Mouse (Mus musculus): ENCODE results near the gene Adamtsl2. TPM values are rescaled to one million over a fixed set of nuclear protein-coding genes. Genes with fewer than 3 reads are reported as not detected.
A peak's percentile ranks its signal among the peaks of the same experiment; 100 is the strongest.

Adamtsl2 gene
- polyA plus RNA-seq, 1 experiment = 3.1 TPM

GRCm38 (mm10) chr2:27073407-27073806 lies 5.8 kb upstream of the Adamtsl2 start:
- Histone ChIP-seq H3K36me3 (ENCODE audit: control insufficient read depth, insufficient read depth, low read length) (no peaks in the 10 kb centered on the region), H3K27ac (ENCODE audit: control insufficient read depth, insufficient read depth, low read depth, low read length) (no peak overlapping the region), H3K27me3 (ENCODE audit: control insufficient read depth, insufficient read depth, low read length) (no peaks in the 10 kb centered on the region), H3K4me1 (ENCODE audit: control insufficient read depth, insufficient read depth, low read length) (peaks cover 13% of the 10 kb centered on the region), H3K4me3 (ENCODE audit: control insufficient read depth, low read depth, low read length) (no peak overlapping the region)
- TF ChIP-seq CTCF (IDR thresholded peaks at IDR 0.05; ENCODE audit: control insufficient read depth, insufficient read depth, insufficient replicate concordance, low read depth, low read length) = no peak
- TF ChIP-seq POLR2A (IDR thresholded peaks at IDR 0.05; ENCODE audit: control insufficient read depth, low read depth, low read length) = no peak

GRCm38 (mm10) chr2:27074804-27075203 lies 4.4 kb upstream of the Adamtsl2 start:
- Histone ChIP-seq H3K27ac (ENCODE audit: control insufficient read depth, insufficient read depth, low read depth, low read length) (no peak overlapping the region), H3K4me1 (ENCODE audit: control insufficient read depth, insufficient read depth, low read length) (peaks cover 11% of the 10 kb centered on the region), H3K4me3 (ENCODE audit: control insufficient read depth, low read depth, low read length) (no peak overlapping the region), H3K27me3 (ENCODE audit: control insufficient read depth, insufficient read depth, low read length) (no peaks in the 10 kb centered on the region), H3K36me3 (ENCODE audit: control insufficient read depth, insufficient read depth, low read length) (no peaks in the 10 kb centered on the region)
- TF ChIP-seq CTCF (IDR thresholded peaks at IDR 0.05; ENCODE audit: control insufficient read depth, insufficient read depth, insufficient replicate concordance, low read depth, low read length) (no peak), POLR2A (IDR thresholded peaks at IDR 0.05; ENCODE audit: control insufficient read depth, low read depth, low read length) (no peak)

GRCm38 (mm10) chr2:27075485-27075884 lies 3.7 kb upstream of the Adamtsl2 start:
- no peak for TF ChIP-seq POLR2A (IDR thresholded peaks at IDR 0.05; ENCODE audit: control insufficient read depth, low read depth, low read length)
- TF ChIP-seq CTCF (IDR thresholded peaks at IDR 0.05; ENCODE audit: control insufficient read depth, insufficient read depth, insufficient replicate concordance, low read depth, low read length) = peak; percentile 52; the same call in 1 of the 2 replicates
- no peak overlapping the region for H3K4me3 ChIP-seq (ENCODE audit: control insufficient read depth, low read depth, low read length)
- H3K36me3 ChIP-seq (ENCODE audit: control insufficient read depth, insufficient read depth, low read length) = no peaks in the 10 kb centered on the region
- no peaks in the 10 kb centered on the region for H3K27me3 ChIP-seq (ENCODE audit: control insufficient read depth, insufficient read depth, low read length)
- H3K4me1 ChIP-seq (ENCODE audit: control insufficient read depth, insufficient read depth, low read length) = peaks cover 11% of the 10 kb centered on the region
- no peak overlapping the region for H3K27ac ChIP-seq (ENCODE audit: control insufficient read depth, insufficient read depth, low read depth, low read length)

- no peak overlapping the region for H3K27ac ChIP-seq (ENCODE audit: control insufficient read depth, insufficient read depth, low read depth, low read length)
- H3K4me1 ChIP-seq (ENCODE audit: control insufficient read depth, insufficient read depth, low read length) = peaks cover 6% of the 10 kb centered on the region
- H3K36me3 ChIP-seq (ENCODE audit: control insufficient read depth, insufficient read depth, low read length) = no peaks in the 10 kb centered on the region
- no peaks in the 10 kb centered on the region for H3K27me3 ChIP-seq (ENCODE audit: control insufficient read depth, insufficient read depth, low read length)
- H3K4me3 ChIP-seq (ENCODE audit: control insufficient read depth, low read depth, low read length) = no peak overlapping the region
- TF ChIP-seq POLR2A (IDR thresholded peaks at IDR 0.05; ENCODE audit: control insufficient read depth, low read depth, low read length) = no peak
- TF ChIP-seq CTCF (IDR thresholded peaks at IDR 0.05; ENCODE audit: control insufficient read depth, insufficient read depth, insufficient replicate concordance, low read depth, low read length) = no peak
Observed at GRCm38 (mm10) chr2:27077655-27078244, 1.4 kb upstream of the Adamtsl2 start.

GRCm38 (mm10) chr2:27078312-27078711 lies 867 bp upstream of the Adamtsl2 start:
- Histone ChIP-seq H3K27ac (ENCODE audit: control insufficient read depth, insufficient read depth, low read depth, low read length) (no peak overlapping the region), H3K4me1 (ENCODE audit: control insufficient read depth, insufficient read depth, low read length) (peaks cover 2% of the 10 kb centered on the region; the same call in 1 of the 2 replicates)

GRCm38 (mm10) chr2:27079649-27080048 lies 470 bp downstream of the Adamtsl2 start:
- Histone ChIP-seq H3K4me3 (ENCODE audit: control insufficient read depth, low read depth, low read length) (no peak overlapping the region), H3K36me3 (ENCODE audit: control insufficient read depth, insufficient read depth, low read length) (no peaks in the 10 kb centered on the region), H3K4me1 (ENCODE audit: control insufficient read depth, insufficient read depth, low read length) (peaks cover 2% of the 10 kb centered on the region; the same call in 1 of the 2 replicates), H3K27me3 (ENCODE audit: control insufficient read depth, insufficient read depth, low read length) (no peaks in the 10 kb centered on the region), H3K27ac (ENCODE audit: control insufficient read depth, insufficient read depth, low read depth, low read length) (no peak overlapping the region)
- TF ChIP-seq CTCF (IDR thresholded peaks at IDR 0.05; ENCODE audit: control insufficient read depth, insufficient read depth, insufficient replicate concordance, low read depth, low read length) (no peak), POLR2A (IDR thresholded peaks at IDR 0.05; ENCODE audit: control insufficient read depth, low read depth, low read length) (no peak)

More at GRCm38 (mm10) chr2:27078312-27078711, 867 bp upstream of the Adamtsl2 start:
- no peak for TF ChIP-seq CTCF (IDR thresholded peaks at IDR 0.05; ENCODE audit: control insufficient read depth, insufficient read depth, insufficient replicate concordance, low read depth, low read length)
- no peak for TF ChIP-seq POLR2A (IDR thresholded peaks at IDR 0.05; ENCODE audit: control insufficient read depth, low read depth, low read length)
- Histone ChIP-seq H3K27me3 (ENCODE audit: control insufficient read depth, insufficient read depth, low read length) (no peaks in the 10 kb centered on the region), H3K36me3 (ENCODE audit: control insufficient read depth, insufficient read depth, low read length) (no peaks in the 10 kb centered on the region), H3K4me3 (ENCODE audit: control insufficient read depth, low read depth, low read length) (no peak overlapping the region)

- Histone ChIP-seq H3K27me3 (ENCODE audit: control insufficient read depth, insufficient read depth, low read length) (no peaks in the 10 kb centered on the region), H3K4me1 (ENCODE audit: control insufficient read depth, insufficient read depth, low read length) (peaks cover 2% of the 10 kb centered on the region; the same call in 1 of the 2 replicates), H3K27ac (ENCODE audit: control insufficient read depth, insufficient read depth, low read depth, low read length) (no peak overlapping the region)
Observed at GRCm38 (mm10) chr2:27083761-27084475, 4.7 kb downstream of the Adamtsl2 start.

More at GRCm38 (mm10) chr2:27083761-27084475, 4.7 kb downstream of the Adamtsl2 start:
- TF ChIP-seq POLR2A (IDR thresholded peaks at IDR 0.05; ENCODE audit: control insufficient read depth, low read depth, low read length) (no peak), CTCF (IDR thresholded peaks at IDR 0.05; ENCODE audit: control insufficient read depth, insufficient read depth, insufficient replicate concordance, low read depth, low read length) (no peak)
- H3K4me3 ChIP-seq (ENCODE audit: control insufficient read depth, low read depth, low read length) = no peak overlapping the region
- no peaks in the 10 kb centered on the region for H3K36me3 ChIP-seq (ENCODE audit: control insufficient read depth, insufficient read depth, low read length)

All from testis, adult 2 months (tissue).